ENCODE assay signal across 22 mouse cellular contexts in the genomic region with DNA sequence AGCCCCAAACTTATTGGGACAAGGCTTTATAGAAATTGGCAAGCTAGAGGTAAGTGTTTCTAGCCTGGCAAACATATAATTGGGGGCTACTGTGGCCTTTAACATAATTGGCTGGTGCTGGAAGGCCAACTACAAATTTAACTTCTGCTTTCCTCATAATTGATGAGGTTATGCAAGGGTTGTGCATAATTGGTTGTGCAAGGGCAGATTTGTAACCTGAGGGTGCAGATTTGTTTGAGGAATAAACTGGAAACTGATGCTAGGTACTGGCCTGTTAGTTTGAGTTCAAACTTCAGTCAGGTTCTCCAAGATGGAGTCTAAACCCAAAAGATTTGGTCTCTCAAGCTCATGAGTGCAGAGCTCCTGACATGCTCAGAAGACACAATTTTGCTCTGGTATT. TPM values are rescaled to one million over a fixed set of nuclear protein-coding genes. Genes with fewer than 3 reads are reported as not detected.
A peak's percentile ranks its signal among the peaks of the same experiment; 100 is the strongest.
DNase-seq lines count a peak whose midpoint lies in the region; ATAC-seq lines count a peak whose summit lies in the region.
"Had no signal": no experiment of that assay in that cellular context is flagged by ENCODE, and none has a peak within 500 bp of the region (broad histone marks: within the 10 kb centered on the region; RNA-seq: fewer than 3 reads in every experiment).

No protein-coding gene starts in this region.

- peak; percentile 13 for DNase-seq in intestine, embryonic 14.5 days (ENCODE audit: low spot score)
- peak; percentile 2 for DNase-seq in midbrain, embryonic 10.5 days (ENCODE audit: low spot score)
- no peak for DNase-seq in adrenal gland, adult 8-10 months
- DNase-seq: adrenal gland, postnatal 10 days; adrenal gland, postnatal 36 days; cerebellum, adult 18-20 months; cerebellum, adult 9-10 months; cerebellum, postnatal 14 days; forebrain, postnatal 0 days; gastrocnemius, postnatal 25 days; heart, postnatal 14 days had no signal

- H3K4me2 ChIP-seq in intestine, embryonic 14.5 days (ENCODE audit: low read length): no peak overlapping the region
- H3K4me2 ChIP-seq in intestine, embryonic 15.5 days (replicated peaks): no peak overlapping the region
- H3K4me2 ChIP-seq in midbrain, embryonic 13.5 days (replicated peaks): no peak overlapping the region
- H3K4me2 ChIP-seq: forebrain, embryonic 13.5 days; heart, embryonic 13.5 days; hindbrain, embryonic 12.5 days; hindbrain, embryonic 15.5 days had no signal

- H3K9me3 ChIP-seq in intestine, embryonic 14.5 days (ENCODE audit: control insufficient read depth, low read length): no peaks in the 10 kb centered on the region
- no peaks in the 10 kb centered on the region for H3K9me3 ChIP-seq in intestine, embryonic 15.5 days
- H3K9me3 ChIP-seq in midbrain, embryonic 10.5 days (replicated peaks): no peaks in the 10 kb centered on the region
- no peaks in the 10 kb centered on the region for H3K9me3 ChIP-seq in midbrain, embryonic 13.5 days
- H3K9me3 ChIP-seq: forebrain, embryonic 10.5 days; forebrain, embryonic 13.5 days; heart, embryonic 13.5 days; hindbrain, embryonic 12.5 days; hindbrain, embryonic 15.5 days had no signal

- H3K27me3 ChIP-seq in intestine, embryonic 14.5 days (replicated peaks; ENCODE audit: control insufficient read depth, insufficient read depth, low read length): no peaks in the 10 kb centered on the region
- H3K27me3 ChIP-seq in intestine, embryonic 15.5 days (replicated peaks): no peaks in the 10 kb centered on the region
- no peaks in the 10 kb centered on the region for H3K27me3 ChIP-seq in midbrain, embryonic 10.5 days (ENCODE audit: low read depth, poor library complexity, severe bottlenecking)
- no peaks in the 10 kb centered on the region for H3K27me3 ChIP-seq in midbrain, embryonic 13.5 days
- H3K27me3 ChIP-seq: forebrain, embryonic 13.5 days; heart, embryonic 13.5 days; hindbrain, embryonic 12.5 days; hindbrain, embryonic 15.5 days had no signal

- no peak overlapping the region for H3K4me3 ChIP-seq in intestine, embryonic 14.5 days (ENCODE audit: low read depth, low read length)
- H3K4me3 ChIP-seq in intestine, embryonic 15.5 days (replicated peaks): no peak overlapping the region
- no peak overlapping the region for H3K4me3 ChIP-seq in midbrain, embryonic 10.5 days
- H3K4me3 ChIP-seq in midbrain, embryonic 13.5 days (replicated peaks): no peak overlapping the region
- H3K4me3 ChIP-seq: forebrain, embryonic 10.5 days; forebrain, embryonic 13.5 days; heart, embryonic 13.5 days; hindbrain, embryonic 12.5 days; hindbrain, embryonic 15.5 days had no signal

- no peaks in the 10 kb centered on the region for H3K36me3 ChIP-seq in intestine, embryonic 14.5 days (ENCODE audit: control insufficient read depth, insufficient read depth, low read length)
- H3K36me3 ChIP-seq in intestine, embryonic 15.5 days: no peaks in the 10 kb centered on the region
- H3K36me3 ChIP-seq in midbrain, embryonic 10.5 days: no peaks in the 10 kb centered on the region
- H3K36me3 ChIP-seq in midbrain, embryonic 13.5 days: no peaks in the 10 kb centered on the region
- H3K36me3 ChIP-seq: forebrain, embryonic 10.5 days; heart, embryonic 13.5 days; hindbrain, embryonic 12.5 days; hindbrain, embryonic 15.5 days had no signal

- no peak for ATAC-seq in intestine, embryonic 14.5 days (replicated peaks; ENCODE audit: low FRiP score, low TSS enrichment, low read depth)
- no peak for ATAC-seq in intestine, embryonic 15.5 days
- ATAC-seq in midbrain, embryonic 13.5 days: no peak
- ATAC-seq in granulocyte monocyte progenitor cell, adult 5-6 weeks (replicated peaks; ENCODE audit: poor library complexity, severe bottlenecking): peak; percentile 80
- peak; percentile 54; the same call in 1 of the 2 replicates for ATAC-seq in megakaryocyte progenitor cell, adult 5-6 weeks (replicated peaks; ENCODE audit: poor library complexity)
- ATAC-seq: activated CD4-positive, CD25-positive, alpha-beta regulatory T cell, adult 4 months; forebrain, embryonic 13.5 days; forebrain, postnatal 0 days; intestine, embryonic 16.5 days had no signal

- no peak overlapping the region for H3K9ac ChIP-seq in intestine, embryonic 14.5 days (ENCODE audit: low read length)
- H3K9ac ChIP-seq in intestine, embryonic 15.5 days: no peak overlapping the region
- no peak overlapping the region for H3K9ac ChIP-seq in midbrain, embryonic 13.5 days (replicated peaks)
- H3K9ac ChIP-seq: forebrain, embryonic 13.5 days; forebrain, postnatal 0 days; heart, embryonic 13.5 days; hindbrain, embryonic 12.5 days; hindbrain, embryonic 15.5 days had no signal

- H3K4me1 ChIP-seq in intestine, embryonic 14.5 days (replicated peaks; ENCODE audit: control insufficient read depth, insufficient read depth, low read length): no peaks in the 10 kb centered on the region
- no peaks in the 10 kb centered on the region for H3K4me1 ChIP-seq in intestine, embryonic 15.5 days (replicated peaks)
- H3K4me1 ChIP-seq in midbrain, embryonic 10.5 days: no peaks in the 10 kb centered on the region
- no peaks in the 10 kb centered on the region for H3K4me1 ChIP-seq in midbrain, embryonic 13.5 days (replicated peaks)
- H3K4me1 ChIP-seq: forebrain, embryonic 10.5 days; forebrain, embryonic 13.5 days; heart, embryonic 13.5 days; hindbrain, embryonic 12.5 days; hindbrain, embryonic 15.5 days had no signal

- no peak overlapping the region for H3K27ac ChIP-seq in intestine, embryonic 14.5 days (ENCODE audit: low read depth)
- no peak overlapping the region for H3K27ac ChIP-seq in intestine, embryonic 15.5 days
- H3K27ac ChIP-seq in midbrain, embryonic 10.5 days (replicated peaks): no peak overlapping the region
- no peak overlapping the region for H3K27ac ChIP-seq in midbrain, embryonic 13.5 days
- H3K27ac ChIP-seq: forebrain, embryonic 10.5 days; forebrain, embryonic 13.5 days; heart, embryonic 13.5 days; hindbrain, embryonic 12.5 days; hindbrain, embryonic 15.5 days had no signal

RNA-seq across cellular contexts. Expression of a gene that starts 52.7 kb away (rescaled TPM):
- polyA plus RNA-seq in intestine, embryonic 14.5 days (2014; fragmentation: Nextera tagmentation; extraction: Ambion mirVana): 153 and 154 TPM in 2 replicates
- 144 and 158 TPM in 2 replicates for polyA plus RNA-seq in intestine, embryonic 15.5 days (2015; fragmentation: Nextera tagmentation; extraction: Ambion mirVana)
- 187 and 195 TPM in 2 replicates for polyA plus RNA-seq in midbrain, embryonic 10.5 days (2016; fragmentation: Nextera tagmentation; extraction: Ambion mirVana)
- polyA plus RNA-seq in midbrain, embryonic 13.5 days (2015; fragmentation: Nextera tagmentation; extraction: Ambion mirVana): 172 and 183 TPM in 2 replicates
- 86.8 and 101 TPM in 2 replicates for total RNA-seq in granulocyte monocyte progenitor cell, adult 5-6 weeks (2014; fragmentation: Nextera tagmentation)
- 128 and 137 TPM in 2 replicates for total RNA-seq in granulocyte monocyte progenitor cell, adult 5-6 weeks (2017)
- total RNA-seq in megakaryocyte progenitor cell, adult 5-6 weeks (2015): 127 and 139 TPM in 2 replicates
- total RNA-seq in megakaryocyte progenitor cell, adult 5-6 weeks (2017): 121 and 143 TPM in 2 replicates
- 100 to 1,000 TPM; 180 to 205 (median 187) TPM for total RNA-seq in adrenal gland, adult 8-10 months (2022)

Comparison
In these comparisons a context has a peak if more than half of its experiments do, and no peak if none do; other contexts are left out.
1. ATAC-seq: peak in granulocyte monocyte progenitor cell, adult 5-6 weeks (single experiment) and megakaryocyte progenitor cell, adult 5-6 weeks (single experiment); none in intestine, embryonic 14.5 days (single experiment), intestine, embryonic 15.5 days (single experiment) and midbrain, embryonic 13.5 days (single experiment).